Mouse (Mus musculus): ENCODE results near the gene Mettl9.

Mettl9 gene

GRCm38 (mm10) chr7:121088745-121089144, 54.5 kb downstream of the Mettl9 start:
- in situ Hi-C loops (cut with MboI; ENCODE audit: unreplicated experiment in 2 of 2): no loop called here

GRCm38 (mm10) chr7:121090748-121091147, 56.5 kb downstream of the Mettl9 start:
- in situ Hi-C loops (cut with MboI; ENCODE audit: unreplicated experiment in 2 of 2): no loop called here

DNA sequence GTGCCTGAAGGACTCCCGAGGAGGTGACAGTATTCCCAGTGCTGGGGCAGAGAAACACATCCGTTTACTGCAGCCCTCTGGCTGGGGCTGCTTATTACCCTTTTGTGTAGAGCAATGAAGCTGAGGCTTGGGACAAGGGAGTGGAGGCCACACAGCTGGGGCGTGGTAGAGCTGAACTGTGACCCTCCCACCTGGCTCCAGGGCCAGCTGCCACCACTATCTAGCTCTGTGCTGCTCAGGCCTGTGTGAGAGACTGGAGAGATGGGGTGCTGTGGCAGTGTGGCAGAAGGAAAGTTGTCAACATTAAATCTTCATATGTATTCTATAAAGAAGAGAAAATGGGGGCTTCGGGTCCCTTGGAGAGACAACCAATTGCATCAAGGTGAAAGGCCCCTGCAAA, 58.8 kb downstream of the Mettl9 start:
- in situ Hi-C loops (cut with MboI; ENCODE audit: unreplicated experiment in 2 of 2): no loop called here

GRCm38 (mm10) chr7:121098614-121099389, 64.6 kb downstream of the Mettl9 start:
- in situ Hi-C loops (cut with MboI; ENCODE audit: unreplicated experiment in 2 of 2): no loop called here

GRCm38 (mm10) chr7:121107851-121108250, 73.6 kb downstream of the Mettl9 start:
- in situ Hi-C loops (cut with MboI; ENCODE audit: unreplicated experiment in 2 of 2): no loop called here

DNA sequence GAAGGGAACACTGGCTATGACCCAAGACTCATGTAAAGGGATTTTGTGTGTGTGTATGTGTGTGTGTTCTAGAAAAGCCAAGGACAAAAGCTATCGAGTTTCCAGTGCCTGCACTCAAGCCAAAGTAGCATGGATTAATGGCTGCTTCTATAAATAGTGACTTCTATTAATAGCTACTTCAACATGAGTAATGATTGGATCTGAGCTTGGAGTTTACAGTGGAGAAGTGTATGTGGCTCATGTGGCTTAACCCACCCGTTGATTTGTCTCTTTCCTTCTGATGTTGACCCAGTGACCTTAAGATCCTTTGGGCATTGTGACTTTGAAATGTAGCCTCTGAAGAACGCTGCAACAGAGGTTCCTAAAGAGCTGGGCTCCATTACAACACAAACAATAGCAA, 77.1 kb downstream of the Mettl9 start:
- in situ Hi-C loops (cut with MboI; ENCODE audit: unreplicated experiment in 2 of 2): loop anchor here in 1 of 2 experiments (10.0 kb wide), 1 partner anchor 277 kb away; no protein-coding TSS in a partner anchor

DNA sequence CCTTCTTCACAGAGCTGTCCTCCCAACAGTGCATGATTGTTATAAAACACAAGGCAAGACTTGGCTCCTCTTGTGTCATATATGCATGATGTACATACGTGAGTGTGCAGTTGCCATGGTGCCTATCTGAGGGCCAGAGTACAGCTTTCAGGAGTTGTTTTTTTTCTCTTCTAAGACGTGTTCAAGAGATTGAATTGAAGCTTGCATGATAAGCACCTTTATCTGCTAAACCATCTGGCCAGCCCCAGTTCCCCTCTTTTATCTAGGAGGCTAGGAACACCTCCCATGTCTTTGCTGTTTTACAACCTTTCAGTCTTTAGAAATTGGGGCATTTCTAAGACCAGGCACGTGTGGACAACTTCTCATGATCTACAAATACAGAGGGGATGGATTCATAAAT, 77.5 kb downstream of the Mettl9 start:
- in situ Hi-C loops (cut with MboI; ENCODE audit: unreplicated experiment in 2 of 2): loop anchor here in 1 of 2 experiments (10.0 kb wide), 1 partner anchor 277 kb away; no protein-coding TSS in a partner anchor

DNA sequence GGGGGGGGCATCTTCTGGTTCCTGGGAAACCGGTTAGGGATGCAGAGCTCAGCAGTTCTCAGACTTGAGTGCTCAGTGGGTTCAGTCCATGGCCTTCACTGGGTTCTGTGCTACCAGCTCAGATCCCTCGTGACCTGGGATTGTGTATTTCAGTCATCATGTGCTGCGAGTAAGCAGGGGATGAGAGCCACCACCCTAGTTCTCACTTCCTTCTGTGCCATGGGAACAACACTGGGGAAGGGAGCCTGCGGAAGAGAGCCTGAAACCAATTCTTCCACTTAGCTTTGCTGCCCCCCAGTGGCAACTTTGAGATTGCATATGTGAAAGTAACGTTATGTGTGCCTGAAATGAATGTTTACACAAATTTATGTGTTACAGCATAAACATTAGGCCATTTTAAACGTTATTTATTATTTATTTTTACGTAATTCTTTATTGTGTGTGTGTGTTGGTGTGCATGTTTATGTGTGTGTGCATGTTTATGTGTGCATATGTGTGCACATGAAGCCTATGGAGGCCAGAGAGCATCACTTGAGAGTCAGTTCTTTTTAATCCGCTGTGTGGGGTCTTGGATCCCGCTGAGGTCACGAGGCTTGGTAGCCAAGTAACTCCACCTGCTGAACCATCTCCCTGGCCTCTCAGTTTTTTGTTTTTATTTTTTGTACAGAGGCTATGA, 86.0 kb downstream of the Mettl9 start:
- in situ Hi-C loops (cut with MboI; ENCODE audit: unreplicated experiment in 2 of 2): no loop called here

Data from v-Abl transformed pro-B cells (cell line).